21 mouse cellular contexts compared by ENCODE assay signal in genomic region chr1:81973481-81973880, GRCm38 (mm10).
DNase-seq lines count a peak whose midpoint lies in the region; ATAC-seq and TF ChIP-seq lines count a peak whose summit lies in the region.
"Had no signal": no experiment of that assay in that cellular context is flagged by ENCODE, and none has a peak within 500 bp of the region (broad histone marks: within the 10 kb centered on the region; RNA-seq: fewer than 3 reads in every experiment).

No protein-coding gene starts in this region.

- H3K4me1 ChIP-seq in hindbrain, embryonic 16.5 days (ENCODE audit: control insufficient read depth, insufficient read depth, low read depth, low read length): no peaks in the 10 kb centered on the region
- no peaks in the 10 kb centered on the region for H3K4me1 ChIP-seq in embryonic facial prominence, embryonic 10.5 days
- H3K4me1 ChIP-seq: embryonic facial prominence, embryonic 12.5 days; forebrain, embryonic 13.5 days; forebrain, embryonic 15.5 days had no signal

- no peaks in the 10 kb centered on the region for H3K27me3 ChIP-seq in hindbrain, embryonic 16.5 days (replicated peaks; ENCODE audit: control insufficient read depth, insufficient read depth, low read length)
- no peaks in the 10 kb centered on the region for H3K27me3 ChIP-seq in embryonic facial prominence, embryonic 10.5 days (replicated peaks; ENCODE audit: low read depth, poor library complexity, severe bottlenecking)
- H3K27me3 ChIP-seq: embryonic facial prominence, embryonic 12.5 days; forebrain, embryonic 13.5 days; forebrain, embryonic 15.5 days had no signal

- H3K4me3 ChIP-seq in gastrocnemius, adult 2 months: no peak overlapping the region
- no peak overlapping the region for H3K4me3 ChIP-seq in hindbrain, embryonic 16.5 days (ENCODE audit: low read length)
- H3K4me3 ChIP-seq in embryonic facial prominence, embryonic 10.5 days: no peak overlapping the region
- H3K4me3 ChIP-seq: embryonic facial prominence, embryonic 12.5 days; forebrain, embryonic 13.5 days; forebrain, embryonic 15.5 days had no signal

- H3K27ac ChIP-seq in gastrocnemius, adult 2 months: peak overlapping the region; percentile 87
- H3K27ac ChIP-seq in hindbrain, embryonic 16.5 days (ENCODE audit: low read depth, low read length): no peak overlapping the region
- H3K27ac ChIP-seq in embryonic facial prominence, embryonic 10.5 days (replicated peaks): no peak overlapping the region
- H3K27ac ChIP-seq: embryonic facial prominence, embryonic 12.5 days; forebrain, embryonic 13.5 days; forebrain, embryonic 15.5 days had no signal

- intact Hi-C loops in gastrocnemius, adult 2 months (cut with DNase I): loop anchor here (1.0 to 10.0 kb wide), 3 partner anchors 76 to 459 kb away; no protein-coding TSS in a partner anchor
- intact Hi-C loops in gastrocnemius, postnatal 14 days (cut with DNase I; ENCODE audit: low total_unique reads): no loop called here
- intact Hi-C loops in gastrocnemius, postnatal 36 days (cut with DNase I): loop anchor here (2.0 to 10.0 kb wide), 5 partner anchors 76 to 459 kb away; no protein-coding TSS in a partner anchor

- peak; percentile 83 for DNase-seq in gastrocnemius, adult 2 months
- DNase-seq in gastrocnemius, adult 8-10 months (ENCODE audit: low spot score in 2 of 2): peak; percentile 50 to 75
- DNase-seq in gastrocnemius, postnatal 14 days: peak; percentile 36
- peak; percentile 17 to 41 for DNase-seq in gastrocnemius, postnatal 36 days
- DNase-seq in cerebellum, adult 9-10 months: no peak
- DNase-seq in layer of hippocampus, postnatal 14 days (ENCODE audit: low spot score in 2 of 2): no peak
- no peak for DNase-seq in embryonic facial prominence, embryonic 10.5 days (ENCODE audit: low spot score)
- DNase-seq: adrenal gland, adult 2 months; adrenal gland, postnatal 10 days; adrenal gland, postnatal 25 days; cerebellum, adult 11 months; cerebellum, adult 18-20 months; cerebellum, adult 8-10 months; cerebellum, postnatal 10 days; cerebellum, postnatal 25 days; embryo, embryonic 11 days; forebrain, postnatal 0 days had no signal

- H3K4me2 ChIP-seq in hindbrain, embryonic 16.5 days (ENCODE audit: low read length): no peak overlapping the region
- H3K4me2 ChIP-seq: embryonic facial prominence, embryonic 12.5 days; forebrain, embryonic 13.5 days; forebrain, embryonic 15.5 days had no signal

- 94% methylated on average over 4 of the region's 4 CpGs for WGBS in hindbrain, embryonic 16.5 days
- WGBS in embryonic facial prominence, embryonic 10.5 days: 90% methylated on average over 4 of the region's 4 CpGs

- H3K36me3 ChIP-seq in hindbrain, embryonic 16.5 days (ENCODE audit: control insufficient read depth, insufficient read depth, low read length): no peaks in the 10 kb centered on the region
- no peaks in the 10 kb centered on the region for H3K36me3 ChIP-seq in embryonic facial prominence, embryonic 10.5 days (replicated peaks)
- H3K36me3 ChIP-seq: embryonic facial prominence, embryonic 12.5 days; forebrain, embryonic 15.5 days had no signal

- no peak for TF ChIP-seq CTCF in gastrocnemius, adult 2 months (IDR thresholded peaks at IDR 0.05)

- no peaks in the 10 kb centered on the region for H3K9me3 ChIP-seq in hindbrain, embryonic 16.5 days (ENCODE audit: control insufficient read depth, low read length)
- H3K9me3 ChIP-seq in embryonic facial prominence, embryonic 10.5 days: no peaks in the 10 kb centered on the region
- H3K9me3 ChIP-seq: embryonic facial prominence, embryonic 12.5 days; forebrain, embryonic 13.5 days; forebrain, embryonic 15.5 days had no signal

- no peak for ATAC-seq in hindbrain, embryonic 16.5 days
- ATAC-seq: forebrain, embryonic 13.5 days; forebrain, embryonic 15.5 days; forebrain, postnatal 0 days had no signal

- H3K9ac ChIP-seq in hindbrain, embryonic 16.5 days (ENCODE audit: low read depth, low read length): no peak overlapping the region
- H3K9ac ChIP-seq: embryonic facial prominence, embryonic 12.5 days; forebrain, embryonic 13.5 days; forebrain, embryonic 15.5 days; forebrain, postnatal 0 days had no signal

Comparison
In these comparisons a context has a peak if more than half of its experiments do, and no peak if none do; other contexts are left out.
1. DNase-seq: peak in gastrocnemius, adult 2 months (single experiment), gastrocnemius, adult 8-10 months (2 of 2), gastrocnemius, postnatal 14 days (single experiment) and gastrocnemius, postnatal 36 days (2 of 2); none in cerebellum, adult 9-10 months (single experiment), layer of hippocampus, postnatal 14 days (0 of 2) and embryonic facial prominence, embryonic 10.5 days (single experiment).